Mouse (Mus musculus) embryonic facial prominence, embryonic 12.5 days (tissue): ENCODE measurements around the gene Klhl3. TPM values are rescaled to one million over a fixed set of nuclear protein-coding genes. Genes with fewer than 3 reads are reported as not detected.

Experiments used
- ATAC-seq: fragments of 200-750 bp; cut with Nextera tagmentation; 2 replicates; pipeline ENCODE4 v1.8.0; 2017; ENCODE audit not compliant: insufficient number of reproducible peaks, insufficient read depth, low FRiP score, low TSS enrichment
- H3K27ac ChIP-seq: fragments of 300-500 bp; sonication (generic); 2 replicates; pipeline ENCODE4 v1.5.1; 2016; ENCODE audit warnings: mild to moderate bottlenecking
- H3K27me3 ChIP-seq: fragments of 300-500 bp; sonication (generic); 2 replicates; pipeline ENCODE4 v1.6.1; 2016; ENCODE audit warnings: mild to moderate bottlenecking, moderate library complexity
- H3K36me3 ChIP-seq: fragments of 300-500 bp; sonication (generic); 2 replicates; pipeline ENCODE4 v1.6.1; 2016; ENCODE audit warnings: mild to moderate bottlenecking
- H3K4me1 ChIP-seq: fragments of 300-500 bp; sonication (generic); 2 replicates; pipeline ENCODE4 v1.6.1; 2016
- H3K4me2 ChIP-seq: fragments of 300-500 bp; sonication (generic); replicated peaks from 2 replicates; pipeline ENCODE4 v1.6.1; 2016; ENCODE audit warnings: mild to moderate bottlenecking, moderate library complexity
- H3K4me3 ChIP-seq: fragments of 300-500 bp; sonication (generic); 2 replicates; pipeline ENCODE4 v1.5.1; 2016; ENCODE audit warnings: mild to moderate bottlenecking
- H3K9ac ChIP-seq: fragments of 300-500 bp; sonication (generic); 2 replicates; pipeline ENCODE4 v1.6.1; 2016; ENCODE audit warnings: mild to moderate bottlenecking, moderate library complexity
- H3K9me3 ChIP-seq: fragments of 300-500 bp; sonication (generic); 2 replicates; pipeline ENCODE4 v1.6.1; 2016; ENCODE audit warnings: mild to moderate bottlenecking, moderate library complexity
- WGBS: fragments of 180-500 bp; shearing (Covaris S2); methylation state at CpG from one replicate; pipeline ENCODE4 v1.1.7; 2016; 5-methylcytosine and 5-hydroxymethylcytosine counted together
- polyA plus RNA-seq: library from polyadenylated mRNA; unstranded; fragments of >200 nt; fragmentation: Nextera tagmentation; extraction: Ambion mirVana; gene quantifications from 2 replicates; pipeline ENCODE4 v1.2.1, GENCODE M21; 2016

Klhl3 gene
- polyA plus RNA-seq, 1 experiment from 2014 or later, result 2.9 TPM

DNA sequence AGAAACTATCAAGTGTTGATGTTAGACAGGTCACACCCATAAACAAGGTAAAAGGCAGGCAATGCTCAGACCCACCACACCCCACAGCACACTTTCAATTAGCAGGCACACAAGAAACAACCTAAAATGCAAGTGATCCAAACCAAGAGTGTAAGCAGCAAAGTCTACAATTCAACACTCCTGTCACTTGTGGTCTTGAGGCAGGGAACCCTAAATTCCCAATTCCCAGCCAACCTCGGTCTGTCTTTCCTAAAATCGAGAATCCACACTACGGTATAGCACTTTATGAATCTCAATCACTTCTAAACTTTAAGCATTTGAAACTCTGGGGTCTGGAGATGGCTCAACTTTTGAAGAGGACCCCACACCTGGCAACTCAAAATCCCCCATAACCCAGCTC is 10.9 kb upstream of the Klhl3 start:
- Histone ChIP-seq H3K27me3 (no peaks in the 10 kb centered on the region), H3K36me3 (peaks cover 12% of the 10 kb centered on the region; the same call in 1 of the 2 replicates), H3K9me3 (no peaks in the 10 kb centered on the region), H3K4me3 (no peak overlapping the region), H3K4me2 (no peak overlapping the region), H3K4me1 (peaks cover 12% of the 10 kb centered on the region), H3K9ac (no peak overlapping the region), H3K27ac (no peak overlapping the region)
- 89% methylated on average over 3 of the region's 3 CpGs for WGBS
- no peak for ATAC-seq

GRCm38 (mm10) chr13:58123381-58123780 is 10.0 kb upstream of the Klhl3 start:
- WGBS, result 73% methylated on average over 8 of the region's 8 CpGs
- Histone ChIP-seq H3K36me3 (peaks cover 12% of the 10 kb centered on the region; the same call in 1 of the 2 replicates), H3K4me3 (no peak overlapping the region), H3K4me2 (no peak overlapping the region), H3K9me3 (no peaks in the 10 kb centered on the region), H3K27ac (no peak overlapping the region), H3K9ac (no peak overlapping the region), H3K27me3 (no peaks in the 10 kb centered on the region), H3K4me1 (peaks cover 12% of the 10 kb centered on the region)
- no peak for ATAC-seq

DNA sequence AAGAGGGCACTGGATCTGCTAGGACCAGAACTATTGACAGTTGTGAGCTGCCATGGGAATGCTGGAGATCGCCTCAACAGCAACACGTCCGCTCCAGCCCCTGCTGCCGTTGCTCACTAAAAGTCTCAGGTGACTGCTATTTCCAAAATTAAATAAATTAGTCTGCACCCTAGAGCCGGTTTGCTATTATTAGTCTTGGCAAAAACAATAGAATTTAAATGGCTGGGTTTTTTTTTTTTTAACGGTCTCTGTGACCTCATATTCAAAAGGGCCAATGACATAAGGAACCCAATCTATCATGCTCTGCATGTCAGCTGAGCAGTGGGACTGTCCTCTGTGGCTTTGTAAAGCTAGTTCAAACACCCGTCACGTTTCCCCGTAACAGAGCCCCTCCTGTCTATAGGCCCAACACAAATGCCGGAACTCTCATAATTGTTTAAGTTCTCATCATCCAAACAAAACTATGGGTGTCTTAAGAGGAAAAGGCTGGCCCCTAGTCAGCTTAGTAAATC is 9.4 kb upstream of the Klhl3 start:
- no peak for ATAC-seq
- H3K36me3 ChIP-seq, result peaks cover 12% of the 10 kb centered on the region; the same call in 1 of the 2 replicates
- H3K27me3 ChIP-seq, result no peaks in the 10 kb centered on the region
- no peak overlapping the region for H3K4me3 ChIP-seq
- peaks cover 12% of the 10 kb centered on the region for H3K4me1 ChIP-seq
- H3K27ac ChIP-seq, result no peak overlapping the region
- no peak overlapping the region for H3K9ac ChIP-seq
- no peaks in the 10 kb centered on the region for H3K9me3 ChIP-seq
- WGBS, result 71% methylated on average over 10 of the region's 10 CpGs
- H3K4me2 ChIP-seq, result no peak overlapping the region

DNA sequence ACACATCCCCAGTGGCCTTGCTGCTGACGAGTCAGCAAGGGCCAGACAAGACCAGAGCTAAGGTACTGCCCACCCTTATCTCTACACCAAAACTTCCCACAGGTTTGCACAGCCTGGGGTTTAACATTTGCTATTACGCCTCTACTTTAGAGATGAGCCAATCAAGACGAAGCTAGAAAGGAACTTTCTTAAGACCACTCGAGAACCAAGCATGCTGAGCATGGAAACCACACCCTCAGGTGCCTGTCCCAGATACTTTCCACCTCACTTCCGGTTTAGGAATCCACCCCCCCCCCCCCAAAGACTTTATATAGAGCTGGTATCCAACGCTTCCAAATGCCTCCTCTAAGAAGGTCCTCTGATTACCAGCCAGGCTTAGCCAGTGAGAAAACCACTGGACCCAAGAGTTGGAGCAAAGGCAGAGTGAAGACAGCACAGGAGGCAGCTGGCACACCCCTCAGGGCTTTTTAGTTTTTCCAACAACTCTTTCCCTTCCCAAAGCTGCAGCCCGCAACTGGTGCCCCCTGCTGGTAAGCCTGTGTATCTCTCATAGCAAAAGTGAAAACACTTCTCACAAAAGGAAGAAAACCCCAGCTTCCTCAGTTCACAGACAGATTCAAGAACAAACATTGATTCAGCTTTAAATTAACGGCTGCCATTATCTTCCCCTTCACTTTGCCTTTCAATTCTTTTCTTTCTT is 4.1 kb upstream of the Klhl3 start:
- Histone ChIP-seq H3K4me2 (no peak overlapping the region), H3K36me3 (no peaks in the 10 kb centered on the region), H3K27me3 (no peaks in the 10 kb centered on the region), H3K4me1 (peaks cover 3% of the 10 kb centered on the region; the same call in 1 of the 2 replicates), H3K9ac (no peak overlapping the region), H3K9me3 (no peaks in the 10 kb centered on the region), H3K27ac (no peak overlapping the region), H3K4me3 (no peak overlapping the region)
- WGBS, result 66% methylated on average over 8 of the region's 8 CpGs
- ATAC-seq, result no peak

GRCm38 (mm10) chr13:58116801-58117200 is 3.4 kb upstream of the Klhl3 start:
- ATAC-seq, result no peak
- no peaks in the 10 kb centered on the region for H3K36me3 ChIP-seq
- no peak overlapping the region for H3K4me3 ChIP-seq
- no peaks in the 10 kb centered on the region for H3K9me3 ChIP-seq
- H3K9ac ChIP-seq, result no peak overlapping the region
- H3K27ac ChIP-seq, result no peak overlapping the region
- H3K4me2 ChIP-seq, result no peak overlapping the region
- peaks cover 8% of the 10 kb centered on the region; the same call in 1 of the 2 replicates for H3K4me1 ChIP-seq
- 87% methylated on average over 2 of the region's 2 CpGs for WGBS
- no peaks in the 10 kb centered on the region for H3K27me3 ChIP-seq

- WGBS, result 65% methylated on average over 13 of the region's 13 CpGs
These were observed 1.8 kb upstream of the Klhl3 start for GRCm38 (mm10) chr13:58115227-58115626.

DNA sequence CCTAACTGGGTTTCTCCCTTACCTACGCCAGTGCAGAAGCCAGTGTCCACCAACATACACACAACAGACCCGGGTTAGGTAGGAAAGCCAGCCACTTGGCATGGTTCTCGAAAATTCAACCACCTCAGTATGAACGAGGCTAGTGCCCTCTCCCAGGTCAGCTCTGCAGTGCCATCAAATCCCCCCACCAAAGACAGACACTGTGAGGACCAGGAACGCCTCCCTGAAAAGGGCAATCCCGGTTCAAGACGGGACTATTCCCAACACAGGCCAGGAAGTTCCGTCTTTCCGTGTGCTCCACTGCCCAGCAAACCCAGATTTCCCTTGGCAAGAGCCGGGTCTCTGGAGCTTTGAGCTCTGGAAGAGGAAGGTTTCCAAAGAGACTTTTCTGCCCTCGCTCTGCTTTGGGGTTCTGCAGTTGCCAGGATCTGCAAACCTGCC is 771 bp downstream of the Klhl3 start:
- Histone ChIP-seq H3K27ac (peak overlapping the region; percentile 82; the same call in 1 of the 2 replicates), H3K4me1 (peaks cover 8% of the 10 kb centered on the region; the same call in 1 of the 2 replicates), H3K9me3 (no peaks in the 10 kb centered on the region), H3K4me2 (peak overlapping the region; percentile 74), H3K4me3 (peak overlapping the region; percentile 54), H3K27me3 (no peaks in the 10 kb centered on the region), H3K36me3 (no peaks in the 10 kb centered on the region), H3K9ac (peak overlapping the region; percentile 59)
- 0 out of 2 replicates have a peak, but pooled peaks have one; percentile 5 for ATAC-seq
- WGBS, result 17% methylated on average over 11 of the region's 11 CpGs

More at GRCm38 (mm10) chr13:58115227-58115626, 1.8 kb upstream of the Klhl3 start:
- no peaks in the 10 kb centered on the region for H3K9me3 ChIP-seq
- ATAC-seq, result no peak
- H3K9ac ChIP-seq, result no peak overlapping the region
- H3K4me1 ChIP-seq, result peaks cover 8% of the 10 kb centered on the region; the same call in 1 of the 2 replicates
- no peak overlapping the region for H3K4me3 ChIP-seq
- H3K36me3 ChIP-seq, result no peaks in the 10 kb centered on the region
- no peaks in the 10 kb centered on the region for H3K27me3 ChIP-seq
- no peak overlapping the region for H3K4me2 ChIP-seq
- H3K27ac ChIP-seq, result no peak overlapping the region

- Histone ChIP-seq H3K27me3 (no peaks in the 10 kb centered on the region), H3K4me3 (peak overlapping the region; percentile 54), H3K4me2 (peak overlapping the region; percentile 74), H3K36me3 (no peaks in the 10 kb centered on the region), H3K27ac (no peak overlapping the region), H3K9ac (peak overlapping the region; percentile 59; the same call in 1 of the 2 replicates), H3K4me1 (peaks cover 8% of the 10 kb centered on the region; the same call in 1 of the 2 replicates), H3K9me3 (no peaks in the 10 kb centered on the region)
- 68% methylated on average over 10 of the region's 10 CpGs for WGBS
- no peak for ATAC-seq
These were observed 1.2 kb downstream of the Klhl3 start for GRCm38 (mm10) chr13:58112191-58112590.

GRCm38 (mm10) chr13:58111306-58111705 is 2.1 kb downstream of the Klhl3 start:
- no peak for ATAC-seq
- no peak overlapping the region for H3K4me2 ChIP-seq
- H3K9me3 ChIP-seq, result no peaks in the 10 kb centered on the region
- peaks cover 8% of the 10 kb centered on the region; the same call in 1 of the 2 replicates for H3K4me1 ChIP-seq
- no peak overlapping the region for H3K9ac ChIP-seq
- 89% methylated on average over 6 of the region's 6 CpGs for WGBS
- no peaks in the 10 kb centered on the region for H3K27me3 ChIP-seq
- H3K36me3 ChIP-seq, result no peaks in the 10 kb centered on the region
- no peak overlapping the region for H3K4me3 ChIP-seq
- H3K27ac ChIP-seq, result no peak overlapping the region

GRCm38 (mm10) chr13:58090643-58091042 is 22.7 kb downstream of the Klhl3 start:
- 46% methylated on average over 8 of the region's 8 CpGs for WGBS
- Histone ChIP-seq H3K27ac (no peak overlapping the region), H3K9me3 (no peaks in the 10 kb centered on the region), H3K9ac (no peak overlapping the region), H3K27me3 (no peaks in the 10 kb centered on the region), H3K4me3 (no peak overlapping the region), H3K4me1 (0 out of 2 replicates have a peak, but pooled peaks cover 5% of the 10 kb centered on the region), H3K4me2 (no peak overlapping the region), H3K36me3 (no peaks in the 10 kb centered on the region; the same call in 1 of the 2 replicates)
- no peak for ATAC-seq

- no peak overlapping the region for H3K9ac ChIP-seq
- no peak overlapping the region for H3K4me3 ChIP-seq
- no peaks in the 10 kb centered on the region for H3K36me3 ChIP-seq
- WGBS, result 96% methylated on average over 5 of the region's 5 CpGs
- H3K27me3 ChIP-seq, result no peaks in the 10 kb centered on the region
- ATAC-seq, result no peak
- no peaks in the 10 kb centered on the region for H3K4me1 ChIP-seq
- H3K9me3 ChIP-seq, result no peaks in the 10 kb centered on the region
- no peak overlapping the region for H3K27ac ChIP-seq
- H3K4me2 ChIP-seq, result no peak overlapping the region
These were observed 29.0 kb downstream of the Klhl3 start for GRCm38 (mm10) chr13:58084396-58084795.

DNA sequence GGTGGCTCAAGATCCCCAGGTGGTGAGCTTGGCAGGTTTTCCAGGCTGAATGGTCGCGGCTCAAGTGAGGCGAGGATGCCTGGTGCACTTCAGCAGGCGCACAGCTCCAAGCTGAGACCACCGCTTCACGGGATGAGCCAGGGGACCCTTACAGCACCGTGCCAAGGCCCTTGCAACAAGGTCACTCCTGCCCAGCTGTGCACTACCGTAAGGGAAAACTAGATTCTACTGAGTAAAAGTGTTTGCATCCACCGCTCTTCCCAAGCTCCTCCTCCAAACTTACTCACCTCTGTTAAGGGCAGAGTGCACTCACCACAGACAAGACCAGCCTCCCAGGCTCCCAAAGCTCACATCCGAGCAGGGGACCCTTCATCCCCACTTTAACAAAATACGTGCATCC is 29.9 kb downstream of the Klhl3 start:
- WGBS, result 80% methylated on average over 11 of the region's 11 CpGs

More for the DNA sequence above, 29.9 kb downstream of the Klhl3 start:
- no peaks in the 10 kb centered on the region for H3K4me1 ChIP-seq
- no peaks in the 10 kb centered on the region for H3K9me3 ChIP-seq
- no peak overlapping the region for H3K27ac ChIP-seq
- no peak overlapping the region for H3K4me2 ChIP-seq
- H3K36me3 ChIP-seq, result no peaks in the 10 kb centered on the region
- H3K27me3 ChIP-seq, result no peaks in the 10 kb centered on the region
- no peak overlapping the region for H3K4me3 ChIP-seq
- H3K9ac ChIP-seq, result no peak overlapping the region
- ATAC-seq, result no peak
